Comparison of ENCODE assay signal across 8 mouse cellular contexts in genomic region chr2:22864394-22865037, GRCm38 (mm10). TPM values are rescaled to one million over a fixed set of nuclear protein-coding genes. Genes with fewer than 3 reads are reported as not detected.
DNase-seq lines count a peak whose midpoint lies in the region; ATAC-seq lines count a peak whose summit lies in the region.
"Not testable (repeated sequence)": the region's sequence is repeated elsewhere in the genome, so short reads cannot be mapped to it uniquely, and the experiment has no call there.

No protein-coding gene starts in this region.

- H3K27me3 ChIP-seq in hindbrain, embryonic 13.5 days, result not testable (repeated sequence)

- H3K9me3 ChIP-seq in hindbrain, embryonic 13.5 days, result not testable (repeated sequence)

- ATAC-seq in frontal cortex, adult (ENCODE audit: low TSS enrichment), result peak; percentile 95
- ATAC-seq in hindbrain, embryonic 13.5 days (ENCODE audit: low FRiP score), result peak; percentile 97

- H3K4me1 ChIP-seq in hindbrain, embryonic 13.5 days (replicated peaks), result not testable (repeated sequence)

- not testable (repeated sequence) for H3K9ac ChIP-seq in hindbrain, embryonic 13.5 days

- DNase-seq in Muller cell, postnatal 12 days (ENCODE audit: inconsistent ontology term), result peak; percentile 60
- DNase-seq in cerebellum, adult 9-10 months, result peak; percentile 57
- peak; percentile 66 to 82 for DNase-seq in layer of hippocampus, postnatal 14 days (ENCODE audit: low spot score in 2 of 2)
- DNase-seq in lung, postnatal 14 days, result peak; percentile 72
- DNase-seq in retina, embryonic 14.5 days (ENCODE audit: low spot score), result peak; percentile 86
- peak; percentile 60 to 67 for DNase-seq in thymus, postnatal 36 days

- not testable (repeated sequence) for H3K27ac ChIP-seq in hindbrain, embryonic 13.5 days

- WGBS in hindbrain, embryonic 13.5 days, result 2% methylated on average over 6 of the region's 6 CpGs

- not testable (repeated sequence) for H3K4me2 ChIP-seq in hindbrain, embryonic 13.5 days

- H3K36me3 ChIP-seq in hindbrain, embryonic 13.5 days, result not testable (repeated sequence)

- H3K4me3 ChIP-seq in hindbrain, embryonic 13.5 days, result not testable (repeated sequence)

RNA-seq across cellular contexts. Expression of gene Pdss1, which starts 30.8 kb away (rescaled TPM):
- 24.6 and 25.8 TPM in 2 replicates for polyA plus RNA-seq in hindbrain, embryonic 13.5 days (2015; fragmentation: Nextera tagmentation; extraction: Ambion mirVana)
- total RNA-seq in layer of hippocampus, postnatal 14 days (2021), result 10 to 100 TPM; 17.3 to 18.3 TPM
